Mouse (Mus musculus): Measurements from ENCODE around the gene Pum3. TPM values are rescaled to one million over a fixed set of nuclear protein-coding genes. Genes with fewer than 3 reads are reported as not detected.

Gene Pum3
- 10 to 100 TPM; 90.9 to 96.2 TPM for total RNA-seq (2021)

- intact Hi-C loops (cut with DNase I), result loop anchor here (5.0 to 10.0 kb wide), 3 partner anchors 455 to 692 kb away; no protein-coding TSS in a partner anchor
- peak; percentile 98 to 99 for DNase-seq (ENCODE audit: extremely low spot score in 1 of 2, low spot score in 2 of 2)
Observed at GRCm38 (mm10) chr19:27429745-27430251, at the start of gene Pum3. Gene Pum3 (minus strand): TSS chr19:27429825.

DNA sequence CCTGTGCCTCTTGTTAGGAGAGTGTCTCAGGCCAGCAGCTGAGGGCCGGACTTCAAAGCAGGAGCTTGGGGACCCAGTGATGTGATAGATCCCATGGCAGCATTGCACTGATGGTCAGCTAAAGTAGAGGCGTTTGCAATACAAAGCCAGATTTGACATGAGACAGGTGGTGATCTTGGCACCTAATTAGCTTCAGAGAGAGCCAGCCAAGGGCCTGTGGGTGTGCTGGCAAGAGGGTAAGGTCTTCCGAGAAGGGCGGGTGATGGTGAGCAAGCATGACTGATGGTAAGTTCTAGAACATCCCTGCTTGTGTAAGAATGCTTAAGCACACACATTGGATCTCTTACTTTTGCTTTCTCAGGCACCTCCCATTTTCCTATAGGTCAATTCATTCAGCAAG lies 37.1 kb upstream of the Pum3 start:
- intact Hi-C loops (cut with DNase I), result no loop called here
- DNase-seq (ENCODE audit: extremely low spot score in 1 of 2, low spot score in 2 of 2), result no peak

- DNase-seq (ENCODE audit: extremely low spot score in 1 of 2, low spot score in 2 of 2), result no peak
- intact Hi-C loops (cut with DNase I), result loop anchor here (5.0 kb wide), 3 partner anchors 95 to 550 kb away; partner anchors contain the start of gene Rfx3
Observed at GRCm38 (mm10) chr19:27462656-27463055, 33.0 kb upstream of the Pum3 start.

- intact Hi-C loops (cut with DNase I), result loop anchor here (2.0 kb wide), 1 partner anchor 1318 kb away; no protein-coding TSS in a partner anchor
- DNase-seq (ENCODE audit: extremely low spot score in 1 of 2, low spot score in 2 of 2), result peak; percentile 52 to 79
Observed at GRCm38 (mm10) chr19:27450458-27450857, 20.8 kb upstream of the Pum3 start.

GRCm38 (mm10) chr19:27447515-27447914 lies 17.9 kb upstream of the Pum3 start:
- intact Hi-C loops (cut with DNase I), result loop anchor here (5.0 to 10.0 kb wide), 2 partner anchors 565 to 717 kb away; partner anchors contain the start of gene Rfx3
- DNase-seq (ENCODE audit: extremely low spot score in 1 of 2, low spot score in 2 of 2), result peak; percentile 37 to 39

DNA sequence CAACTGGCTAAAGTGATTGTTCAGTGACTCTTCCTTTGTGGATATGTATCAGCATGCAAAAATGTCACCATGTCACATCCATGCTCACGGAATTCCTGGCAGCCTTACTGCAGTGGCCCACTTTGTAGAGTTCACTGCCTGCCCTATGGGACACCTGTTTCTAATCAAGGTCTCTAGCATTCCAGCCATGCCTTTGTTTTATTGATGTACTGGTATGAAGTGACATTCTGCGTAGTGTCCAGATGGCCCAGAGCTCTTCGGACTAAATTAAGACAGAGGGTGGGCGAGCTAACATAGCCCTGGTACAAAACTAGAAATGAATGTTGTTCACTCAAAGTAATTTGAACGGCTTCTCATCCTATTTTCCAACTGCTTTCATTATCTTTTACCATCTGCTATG lies 11.5 kb upstream of the Pum3 start:
- intact Hi-C loops (cut with DNase I), result loop anchor here (10.0 kb wide), 1 partner anchor 724 kb away; no protein-coding TSS in a partner anchor
- DNase-seq (ENCODE audit: extremely low spot score in 1 of 2, low spot score in 2 of 2), result no peak

DNA sequence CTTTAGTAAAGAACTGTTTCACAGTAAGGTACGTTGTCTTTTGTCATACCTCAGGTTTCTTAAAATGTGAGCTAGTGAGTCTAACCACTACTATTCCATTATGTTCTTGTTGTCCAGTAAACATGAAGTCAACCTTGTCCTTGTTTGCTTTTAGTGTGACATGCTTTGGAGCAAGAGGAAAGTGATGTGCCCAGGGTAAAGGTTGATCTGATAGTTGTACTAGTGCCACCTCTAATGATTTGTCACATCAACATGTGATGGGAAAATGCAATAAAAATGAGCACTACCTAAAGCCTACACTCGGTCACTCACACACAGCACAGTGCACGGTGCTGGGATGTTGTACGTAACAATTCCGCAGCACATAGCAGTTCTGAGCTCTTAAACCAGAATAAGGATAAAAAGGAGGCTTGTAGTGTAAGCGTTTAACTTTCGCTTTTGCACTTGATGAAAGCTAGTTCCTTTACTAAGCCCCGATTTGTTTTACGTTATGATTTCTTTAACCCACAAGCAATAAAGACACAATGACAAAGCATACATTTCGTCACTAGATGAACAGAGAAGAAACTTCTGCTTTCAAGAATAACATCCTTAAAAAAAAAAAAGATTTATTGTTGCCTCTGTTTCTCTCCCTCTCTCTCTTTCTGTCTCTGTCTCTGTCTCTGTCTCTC lies 8.5 kb upstream of the Pum3 start:
- intact Hi-C loops (cut with DNase I), result no loop called here
- DNase-seq (ENCODE audit: extremely low spot score in 1 of 2, low spot score in 2 of 2), result no peak

GRCm38 (mm10) chr19:27430406-27430805 lies 781 bp upstream of the Pum3 start:
- intact Hi-C loops (cut with DNase I), result no loop called here
- DNase-seq (ENCODE audit: extremely low spot score in 1 of 2, low spot score in 2 of 2), result no peak

- intact Hi-C loops (cut with DNase I), result loop anchor here (5.0 to 10.0 kb wide), 3 partner anchors 454 to 692 kb away; no protein-coding TSS in a partner anchor
- DNase-seq (ENCODE audit: extremely low spot score in 1 of 2, low spot score in 2 of 2), result no peak
Observed at GRCm38 (mm10) chr19:27429281-27429680, 344 bp downstream of the Pum3 start.

DNA sequence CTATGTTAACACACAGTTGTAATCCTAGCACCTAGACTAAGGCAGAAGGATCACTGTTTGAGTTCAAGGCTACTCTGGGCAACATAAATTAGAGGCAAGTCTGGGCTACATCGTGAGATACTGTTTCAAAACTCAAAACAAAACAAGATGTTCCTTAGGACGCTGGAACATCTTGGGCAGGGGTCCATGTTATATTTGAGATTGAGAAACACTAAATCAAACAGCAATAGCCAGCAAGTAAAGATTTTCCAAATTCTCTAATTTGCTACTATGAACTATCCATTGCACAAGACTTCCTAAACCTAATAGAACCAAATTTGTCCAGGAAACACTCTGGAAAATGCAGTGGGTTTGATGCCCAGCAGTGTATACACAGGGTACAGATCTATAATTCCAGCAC lies 1.8 kb downstream of the Pum3 start:
- intact Hi-C loops (cut with DNase I), result loop anchor here (5.0 to 10.0 kb wide), 3 partner anchors 453 to 691 kb away; no protein-coding TSS in a partner anchor
- DNase-seq (ENCODE audit: extremely low spot score in 1 of 2, low spot score in 2 of 2), result no peak

GRCm38 (mm10) chr19:27426451-27426850 lies 3.2 kb downstream of the Pum3 start:
- intact Hi-C loops (cut with DNase I), result loop anchor here (5.0 to 10.0 kb wide), 3 partner anchors 452 to 689 kb away; no protein-coding TSS in a partner anchor
- DNase-seq (ENCODE audit: extremely low spot score in 1 of 2, low spot score in 2 of 2), result no peak

DNA sequence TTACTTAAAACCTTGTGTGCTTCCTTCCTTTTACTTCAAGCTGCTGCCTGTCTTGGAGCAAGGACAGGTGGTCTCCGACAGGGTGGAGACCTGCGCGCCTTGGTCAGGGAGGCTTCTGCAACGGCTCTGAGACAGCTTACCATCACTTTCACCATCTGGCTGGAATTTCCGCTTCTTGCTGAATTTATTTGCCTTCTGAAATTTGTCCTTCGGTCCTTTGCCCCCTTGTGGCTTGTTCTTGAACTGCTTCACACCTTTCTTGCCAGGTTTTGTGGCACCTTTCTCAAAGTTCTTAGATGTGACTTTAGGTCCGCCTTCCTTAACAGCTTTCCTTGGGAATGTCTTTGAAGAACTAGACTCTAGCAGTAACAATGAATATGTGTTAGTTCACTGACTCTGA lies 4.0 kb downstream of the Pum3 start:
- peak in 1 of 2 experiments; percentile 39 for DNase-seq (ENCODE audit: extremely low spot score in 1 of 2, low spot score in 2 of 2)
- intact Hi-C loops (cut with DNase I), result loop anchor here (5.0 to 10.0 kb wide), 3 partner anchors 451 to 688 kb away; no protein-coding TSS in a partner anchor

DNA sequence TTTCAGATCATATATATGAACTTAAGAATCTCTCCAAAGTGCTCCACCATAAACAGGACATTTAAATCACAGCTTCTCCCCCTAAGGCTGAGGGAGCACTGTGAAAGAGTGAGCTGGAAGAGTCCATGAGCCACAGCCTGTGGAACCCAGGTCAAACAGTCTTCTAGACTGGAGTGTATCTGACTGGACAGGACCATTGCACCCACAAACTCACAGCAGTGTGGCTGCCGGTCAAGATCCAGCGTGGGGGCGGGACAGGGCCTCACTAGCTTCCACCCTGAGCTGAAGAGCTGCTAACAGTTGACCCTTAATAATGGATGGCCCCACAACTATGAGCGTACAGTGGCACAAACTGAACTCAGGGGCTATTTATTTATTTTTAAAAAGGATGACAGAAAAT lies 12.2 kb downstream of the Pum3 start:
- DNase-seq (ENCODE audit: extremely low spot score in 1 of 2, low spot score in 2 of 2), result no peak
- intact Hi-C loops (cut with DNase I), result loop anchor here (10.0 kb wide), 1 partner anchor 293 kb away; no protein-coding TSS in a partner anchor

DNA sequence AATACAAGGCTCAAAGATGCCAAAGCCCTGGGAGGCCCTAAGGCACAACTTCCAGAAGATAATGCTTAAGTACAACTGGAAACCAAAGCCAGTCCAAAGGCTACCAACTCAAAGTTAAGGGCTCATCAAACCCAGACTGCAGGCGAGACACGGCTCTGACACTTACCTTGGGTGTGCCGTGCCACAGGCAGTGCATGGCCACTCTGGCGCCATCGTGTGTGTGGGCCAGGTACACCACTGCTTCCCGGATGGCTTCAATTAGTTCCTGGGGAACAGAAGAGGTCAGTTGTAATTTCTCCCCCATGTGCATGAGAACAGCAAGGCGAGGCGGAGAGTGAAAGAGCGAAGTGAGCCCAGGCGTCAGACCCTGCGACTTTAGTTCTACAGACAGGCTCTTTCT lies 13.1 kb downstream of the Pum3 start:
- intact Hi-C loops (cut with DNase I), result loop anchor here (10.0 kb wide), 1 partner anchor 292 kb away; no protein-coding TSS in a partner anchor
- DNase-seq (ENCODE audit: extremely low spot score in 1 of 2, low spot score in 2 of 2), result peak in 1 of 2 experiments; percentile 49

- no peak for DNase-seq (ENCODE audit: extremely low spot score in 1 of 2, low spot score in 2 of 2)
- intact Hi-C loops (cut with DNase I), result loop anchor here (5.0 to 10.0 kb wide), 2 partner anchors 164 to 287 kb away; no protein-coding TSS in a partner anchor
Observed at GRCm38 (mm10) chr19:27411340-27411739, 18.3 kb downstream of the Pum3 start.

GRCm38 (mm10) chr19:27410751-27411150 lies 18.9 kb downstream of the Pum3 start:
- DNase-seq (ENCODE audit: extremely low spot score in 1 of 2, low spot score in 2 of 2), result no peak
- intact Hi-C loops (cut with DNase I), result loop anchor here (5.0 to 10.0 kb wide), 2 partner anchors 163 to 286 kb away; no protein-coding TSS in a partner anchor

DNA sequence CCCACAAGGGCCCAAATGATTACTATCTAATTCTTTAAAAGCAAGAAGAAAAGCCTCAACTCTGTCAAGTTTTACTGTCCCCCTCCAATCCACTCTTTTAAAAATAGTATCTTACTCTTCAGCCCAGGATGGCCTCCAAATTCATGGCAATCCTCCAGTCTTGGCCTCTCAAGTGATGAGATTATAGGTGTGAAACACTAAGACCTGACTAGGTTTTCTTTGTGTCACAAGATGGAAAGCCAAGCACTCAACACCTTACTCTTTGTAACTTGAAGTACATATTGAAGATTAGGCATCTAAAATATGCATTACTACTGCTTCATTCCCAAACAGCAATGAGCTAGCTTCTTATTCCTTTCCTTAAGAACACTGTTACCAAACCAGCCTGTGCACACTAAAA lies 19.8 kb downstream of the Pum3 start:
- no peak for DNase-seq (ENCODE audit: extremely low spot score in 1 of 2, low spot score in 2 of 2)
- intact Hi-C loops (cut with DNase I), result loop anchor here (5.0 to 10.0 kb wide), 2 partner anchors 162 to 285 kb away; no protein-coding TSS in a partner anchor

DNA sequence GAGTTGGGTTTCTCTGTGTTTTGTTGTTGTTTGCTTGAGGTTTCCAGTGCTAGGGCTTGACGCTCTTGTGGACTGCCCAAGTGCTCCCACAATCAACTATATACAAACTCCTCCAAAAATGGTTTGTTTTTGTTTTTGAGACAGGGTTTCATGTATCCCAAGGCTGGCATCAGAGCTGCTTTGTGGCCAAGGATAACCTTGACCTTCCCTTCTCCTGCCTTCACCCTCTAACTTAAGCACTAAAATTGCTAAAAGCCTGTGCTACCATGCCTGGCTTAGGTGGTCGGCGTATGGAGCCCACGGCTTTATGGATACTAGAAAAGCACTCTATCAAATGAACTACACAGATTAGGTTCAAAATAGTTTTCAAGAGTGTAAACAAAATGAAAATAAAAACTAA lies 20.4 kb downstream of the Pum3 start:
- no peak for DNase-seq (ENCODE audit: extremely low spot score in 1 of 2, low spot score in 2 of 2)
- intact Hi-C loops (cut with DNase I), result no loop called here

GRCm38 (mm10) chr19:27397797-27398196 lies 31.8 kb downstream of the Pum3 start:
- no peak for DNase-seq (ENCODE audit: extremely low spot score in 1 of 2, low spot score in 2 of 2)
- intact Hi-C loops (cut with DNase I), result loop anchor here (5.0 kb wide), 1 partner anchor 150 kb away; no protein-coding TSS in a partner anchor

DNA sequence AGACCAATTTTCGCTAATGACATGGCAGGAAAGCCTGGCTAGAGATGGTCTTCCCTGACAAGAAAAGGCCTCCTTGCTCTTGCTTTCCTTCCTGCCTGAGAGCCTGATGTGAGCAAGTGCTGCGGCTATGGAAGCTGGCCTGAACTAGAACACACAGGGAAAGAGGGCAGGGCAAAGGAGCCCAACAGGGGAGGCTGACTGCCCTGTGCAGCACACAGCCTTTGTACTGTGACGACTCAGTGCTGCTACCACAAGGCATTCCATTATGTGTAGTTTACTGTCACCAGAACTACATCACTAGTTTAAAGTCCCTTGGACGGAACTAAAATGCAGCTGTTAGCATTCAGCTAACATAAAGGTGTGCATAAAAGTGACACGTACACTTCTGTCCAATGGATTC lies 32.4 kb downstream of the Pum3 start:
- no peak for DNase-seq (ENCODE audit: extremely low spot score in 1 of 2, low spot score in 2 of 2)
- intact Hi-C loops (cut with DNase I), result loop anchor here (5.0 kb wide), 1 partner anchor 150 kb away; no protein-coding TSS in a partner anchor

All from left cerebral cortex, postnatal 10 days (tissue).